Mouse (Mus musculus): ENCODE measurements around the gene Bcl2. TPM values are rescaled to one million over a fixed set of nuclear protein-coding genes. Genes with fewer than 3 reads are reported as not detected.

Gene Bcl2
- polyA plus RNA-seq (2014; fragmentation: Illumina TruSeq; extraction: RNeasy Lipid Tissue Mini Kit (QIAGEN cat#74804)) = 23.1 TPM

GRCm38 (mm10) chr1:106713621-106714529 lies at the start of gene Bcl2:
Bcl2 (minus strand) TSS chr1:106714274.

GRCm38 (mm10) chr1:106759572-106760435 lies 45.7 kb upstream of the Bcl2 start, which contains the start of gene Kdsr:
Kdsr (minus strand) TSS chr1:106759727.

Other genes starting within 250 kb of the Bcl2 start
- 19.8 TPM for gene Kdsr, start 45.5 kb upstream of the Bcl2 start, polyA plus RNA-seq (2014; fragmentation: Illumina TruSeq; extraction: RNeasy Lipid Tissue Mini Kit (QIAGEN cat#74804))
- 185 TPM for gene Vps4b, start 82.5 kb upstream of the Bcl2 start, polyA plus RNA-seq (2014; fragmentation: Illumina TruSeq; extraction: RNeasy Lipid Tissue Mini Kit (QIAGEN cat#74804))
- gene Serpinb5, start 146.9 kb upstream of the Bcl2 start, polyA plus RNA-seq (2014; fragmentation: Illumina TruSeq; extraction: RNeasy Lipid Tissue Mini Kit (QIAGEN cat#74804)) = 0.88 TPM
- 2.4 TPM for gene Serpinb12, start 220.2 kb upstream of the Bcl2 start, polyA plus RNA-seq (2014; fragmentation: Illumina TruSeq; extraction: RNeasy Lipid Tissue Mini Kit (QIAGEN cat#74804))

All from ovary, adult 10 weeks (tissue).